Mouse (Mus musculus) bone marrow, adult 2 months (tissue): ENCODE measurements around the gene Ptn.

Source experiments
- CTCF ChIP-seq: fragments of 200-500 bp; IDR thresholded peaks from 2 replicates; pipeline ENCODE4 v1.5.1; 2011; ENCODE audit warnings: low read length, control low read depth; ENCODE audit not compliant: control insufficient read depth, insufficient read depth
- POLR2A ChIP-seq: fragments of 200-500 bp; IDR thresholded peaks from 2 replicates; pipeline ENCODE4 v1.6.1; 2011; ENCODE audit warnings: low read depth, mild to moderate bottlenecking, control low read depth, low read length, borderline replicate concordance; ENCODE audit not compliant: control insufficient read depth

DNA sequence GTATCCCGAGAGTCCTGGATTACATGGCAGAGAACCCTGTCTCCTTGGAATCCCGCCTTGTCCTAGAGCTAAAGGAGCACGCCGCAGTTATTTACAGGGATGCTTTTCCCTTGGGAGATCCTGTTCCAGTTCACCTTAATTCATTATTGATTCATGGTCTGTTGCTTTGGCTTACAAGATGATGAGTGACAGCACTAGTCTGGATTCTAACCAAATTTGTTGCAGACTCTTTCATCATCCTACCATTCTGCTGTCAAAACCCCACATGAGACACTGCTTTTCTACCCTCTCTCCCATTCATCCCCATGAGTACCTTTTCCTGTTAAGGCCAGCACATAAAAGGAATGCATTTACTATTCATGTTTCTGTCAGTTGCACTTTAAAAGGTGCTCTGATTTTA lies 96.7 kb downstream of the Ptn start:
- no peak for TF ChIP-seq POLR2A
- no peak for TF ChIP-seq CTCF
